Comparison of ENCODE assay signal across 9 mouse cellular contexts in genomic region chr17:12179766-12180165, GRCm38 (mm10).
"Had no signal": no experiment of that assay in that cellular context is flagged by ENCODE, and none has a peak within 500 bp of the region (broad histone marks: within the 10 kb centered on the region; RNA-seq: fewer than 3 reads in every experiment).

No protein-coding gene starts in this region.

- DNase-seq: right cerebral cortex, postnatal 14 days; thymus, adult 2 months; thymus, postnatal 25 days had no signal

- H3K4me3 ChIP-seq: left cerebral cortex, adult 2 months; limb, embryonic 10.5 days; midbrain, embryonic 13.5 days; stomach, embryonic 15.5 days had no signal

- H3K9ac ChIP-seq: midbrain, embryonic 13.5 days; stomach, embryonic 15.5 days had no signal

- ATAC-seq: inflammation-experienced regulatory T-cells, adult 6 months; intestine, postnatal 0 days; midbrain, embryonic 13.5 days had no signal

- H3K27ac ChIP-seq: left cerebral cortex, adult 2 months; limb, embryonic 10.5 days; midbrain, embryonic 13.5 days; stomach, embryonic 15.5 days had no signal

- H3K4me2 ChIP-seq: midbrain, embryonic 13.5 days; stomach, embryonic 15.5 days had no signal

- H3K9me3 ChIP-seq: limb, embryonic 10.5 days; stomach, embryonic 15.5 days had no signal

- H3K36me3 ChIP-seq: stomach, embryonic 15.5 days had no signal

- H3K27me3 ChIP-seq: midbrain, embryonic 13.5 days; stomach, embryonic 15.5 days had no signal

- H3K4me1 ChIP-seq: limb, embryonic 10.5 days; stomach, embryonic 15.5 days had no signal
